Mouse (Mus musculus) forebrain, postnatal 0 days (tissue): ENCODE results near the gene Tmub2. TPM values are rescaled to one million over a fixed set of nuclear protein-coding genes. Genes with fewer than 3 reads are reported as not detected.

Source experiments
- ATAC-seq: fragments of 200-750 bp; cut with Nextera tagmentation; 2 replicates; pipeline ENCODE4 v1.8.0; 2017; ENCODE audit warnings: mild to moderate bottlenecking, moderate library complexity
- DNase-seq: peaks from one replicate; pipeline ENCODE4 v3.0.0-alpha.2; 2015
- H3K27ac ChIP-seq: fragments of 300-500 bp; sonication (generic); 2 replicates; pipeline ENCODE4 v1.5.1; 2014; ENCODE audit warnings: low read depth, mild to moderate bottlenecking, antibody characterized with exemption, low read length, moderate library complexity, mixed read lengths
- H3K27me3 ChIP-seq: fragments of 300-500 bp; sonication (generic); 2 replicates; pipeline ENCODE4 v1.6.1; 2014; ENCODE audit warnings: mild to moderate bottlenecking, low read length, mixed read lengths; ENCODE audit not compliant: insufficient read depth
- H3K36me3 ChIP-seq: fragments of 300-500 bp; sonication (generic); 2 replicates; pipeline ENCODE4 v1.6.1; 2014; ENCODE audit warnings: mild to moderate bottlenecking, moderate library complexity; ENCODE audit not compliant: insufficient read depth
- H3K4me1 ChIP-seq: fragments of 300-500 bp; sonication (generic); 2 replicates; pipeline ENCODE4 v1.6.1; 2014; ENCODE audit warnings: antibody characterized with exemption; ENCODE audit not compliant: insufficient read depth
- H3K4me2 ChIP-seq: fragments of 300-500 bp; sonication (generic); 2 replicates; pipeline ENCODE4 v1.6.1; 2014; ENCODE audit warnings: low read depth, mild to moderate bottlenecking, moderate library complexity
- H3K4me3 ChIP-seq: fragments of 300-500 bp; sonication (generic); 2 replicates; pipeline ENCODE4 v1.5.1; 2014; ENCODE audit warnings: low read depth, low read length, mixed read lengths
- H3K9ac ChIP-seq: fragments of 300-500 bp; sonication (generic); 2 replicates; pipeline ENCODE4 v1.6.1; 2014; ENCODE audit warnings: mild to moderate bottlenecking
- H3K9me3 ChIP-seq: fragments of 300-500 bp; sonication (generic); 2 replicates; pipeline ENCODE4 v1.6.1; 2016; ENCODE audit warnings: low read length
- CTCF ChIP-seq: sonication (generic); IDR thresholded peaks from 2 replicates; pipeline ENCODE4 v1.5.1; 2016; ENCODE audit warnings: antibody characterized with exemption, control low read depth, low read depth
- WGBS: fragments of 180-500 bp; shearing (Covaris S2); extraction: QIAGEN DNeasy Blood & Tissue Kit; methylation state at CpG from one replicate; pipeline ENCODE4 v1.1.7; 2014; 5-methylcytosine and 5-hydroxymethylcytosine counted together
- polyA plus RNA-seq: library from polyadenylated mRNA; unstranded; fragments of >200 nt; fragmentation: Nextera tagmentation; extraction: Ambion mirVana; gene quantifications from 2 replicates; pipeline ENCODE4 v1.2.1, GENCODE M21; 2015
- total RNA-seq: library from RNA; depleted of rRNA; stranded (reverse); fragments of >200 nt; gene quantifications from 2 replicates; pipeline ENCODE4 v1.2.3, GENCODE M21; 2014

The Tmub2 gene
- total and polyA plus RNA-seq, 2 experiments from 2014 or later = 67.0 to 72.5 TPM

DNA sequence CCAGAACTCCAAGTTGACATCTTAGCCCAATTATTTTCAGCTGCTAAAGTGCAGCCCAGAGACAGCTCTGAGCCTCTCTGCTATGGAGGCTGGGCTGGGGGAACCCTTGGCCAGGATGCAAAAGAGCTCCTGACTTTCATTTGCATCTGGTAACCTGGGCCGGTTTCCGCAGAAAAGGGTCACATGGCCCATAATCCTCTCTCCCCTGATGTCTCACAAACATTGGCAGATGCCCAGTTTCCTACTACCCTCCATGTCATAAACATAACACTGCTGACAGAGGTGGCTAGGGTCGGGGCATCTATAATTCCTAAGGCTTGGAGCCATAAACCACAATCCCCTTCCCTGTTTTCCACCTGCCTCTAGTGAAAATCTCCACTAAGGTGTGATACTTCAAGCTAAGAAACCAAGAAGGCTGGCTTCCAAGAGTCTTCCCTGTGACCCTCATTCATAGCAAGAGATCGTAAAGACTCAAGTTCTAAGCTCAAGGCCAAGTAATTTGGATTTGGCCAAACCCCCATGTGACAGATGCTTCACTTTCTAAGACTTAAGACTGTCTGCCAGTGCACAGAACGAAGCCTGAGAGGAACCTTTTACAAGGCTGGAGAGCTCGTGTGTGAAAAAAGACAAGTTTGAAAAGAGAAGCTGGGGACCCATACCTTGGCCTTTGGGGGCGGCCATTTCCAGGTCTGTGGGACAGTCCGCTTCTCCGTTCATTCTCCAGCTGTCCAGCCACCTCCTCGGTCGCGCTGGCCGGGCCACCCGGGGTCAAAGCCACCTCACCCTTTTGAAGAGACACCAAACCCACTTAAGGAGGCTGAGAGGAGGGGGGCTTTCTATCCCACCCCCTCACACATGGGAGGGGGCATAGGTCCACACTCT, 31.2 kb downstream of the Tmub2 start:
- Histone ChIP-seq H3K36me3 (peaks cover 37% of the 10 kb centered on the region), H3K27ac (peak overlapping the region; percentile 99), H3K27me3 (no peaks in the 10 kb centered on the region), H3K4me2 (peak overlapping the region; percentile 86), H3K9me3 (no peaks in the 10 kb centered on the region), H3K9ac (peak overlapping the region; percentile 99), H3K4me3 (peak overlapping the region; percentile 95), H3K4me1 (peaks cover 9% of the 10 kb centered on the region; the same call in 1 of the 2 replicates)
- 6% methylated on average over 14 of the region's 14 CpGs for WGBS
- TF ChIP-seq CTCF = no peak
- no peak for ATAC-seq
- DNase-seq = no peak

DNA sequence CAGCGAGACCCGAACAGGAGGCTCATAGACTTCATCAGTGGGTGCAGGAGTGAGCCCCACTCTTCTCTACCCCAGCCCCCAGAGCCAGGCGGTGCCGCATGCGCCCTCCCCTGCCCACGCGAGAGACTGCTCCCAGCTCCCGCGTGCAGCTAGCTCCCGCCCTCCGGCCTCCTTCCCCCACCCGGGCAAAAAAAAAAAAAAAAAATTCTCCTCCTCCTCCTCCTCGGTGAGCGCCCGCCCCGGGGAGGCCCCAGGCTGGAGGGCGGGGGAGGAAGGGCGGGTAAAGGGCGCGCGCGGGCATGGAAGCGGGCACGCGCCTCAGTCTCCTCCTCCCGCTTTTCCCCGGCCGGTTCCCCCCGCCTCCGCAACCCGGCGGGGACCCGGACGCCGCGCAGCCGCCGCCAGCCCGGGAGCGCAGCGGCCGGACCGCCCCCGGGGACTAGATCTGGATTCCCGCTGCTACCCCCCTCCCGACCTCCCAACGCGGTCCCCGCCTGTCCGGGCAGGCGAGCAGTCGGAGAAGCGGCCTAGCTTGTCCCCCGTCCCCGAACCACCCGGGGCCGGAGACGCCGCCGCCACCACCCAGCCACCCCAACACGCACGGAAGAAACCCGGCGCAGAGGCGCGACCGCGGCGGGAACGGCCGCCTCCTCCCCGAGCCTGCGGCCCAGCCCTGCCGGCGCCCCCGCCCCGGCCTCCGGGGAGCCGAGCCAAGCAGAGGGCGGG, 32.0 kb downstream of the Tmub2 start:
- Histone ChIP-seq H3K4me2 (peak overlapping the region; percentile 86), H3K4me1 (peaks cover 9% of the 10 kb centered on the region; the same call in 1 of the 2 replicates), H3K36me3 (peaks cover 34% of the 10 kb centered on the region), H3K4me3 (peak overlapping the region; percentile 95), H3K27me3 (no peaks in the 10 kb centered on the region), H3K9ac (peak overlapping the region; percentile 99), H3K27ac (peak overlapping the region; percentile 99), H3K9me3 (no peaks in the 10 kb centered on the region)
- peak; percentile 53 for ATAC-seq
- under 1% methylated on average over 38 of the region's 80 CpGs for WGBS
- TF ChIP-seq CTCF = peak; percentile 41
- peak; percentile 91 for DNase-seq

DNA sequence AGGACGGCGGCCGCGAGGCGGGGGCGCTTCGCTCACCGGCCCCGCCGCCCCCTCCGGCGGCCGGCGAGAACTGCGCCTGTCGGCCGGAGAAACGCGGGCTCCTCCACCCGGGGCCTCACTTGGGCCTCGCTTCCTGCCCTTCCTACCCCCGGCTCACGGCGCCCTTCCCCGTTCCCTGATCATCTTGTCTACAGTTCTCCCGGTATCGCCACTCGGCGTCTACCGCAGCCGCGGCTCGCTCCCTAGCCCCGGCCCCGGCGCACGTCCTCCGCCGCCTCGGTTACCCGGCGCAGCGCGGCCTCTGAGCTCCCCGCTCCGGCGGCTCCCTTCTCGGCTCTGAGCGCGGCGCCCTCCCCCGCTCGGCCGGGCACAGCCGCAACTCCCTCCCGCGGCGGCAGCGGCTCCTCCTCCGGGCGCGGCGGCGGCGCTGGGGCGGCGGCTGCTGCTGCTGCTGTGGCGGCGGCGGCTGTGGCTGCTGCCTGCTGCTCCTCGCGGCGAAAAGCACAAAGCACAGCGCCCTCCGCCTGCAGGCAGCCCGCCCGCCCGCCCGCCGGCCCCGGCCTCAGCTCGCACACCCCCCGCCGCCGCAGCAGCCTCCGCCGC, 32.7 kb downstream of the Tmub2 start:
- H3K9me3 ChIP-seq = no peaks in the 10 kb centered on the region
- H3K27ac ChIP-seq = peak overlapping the region; percentile 99
- peak overlapping the region; percentile 99 for H3K9ac ChIP-seq
- WGBS = 2% methylated on average over 48 of the region's 87 CpGs
- H3K4me1 ChIP-seq = peaks cover 9% of the 10 kb centered on the region; the same call in 1 of the 2 replicates
- peak overlapping the region; percentile 95 for H3K4me3 ChIP-seq
- ATAC-seq (peak; percentile 33), DNase-seq (peak; percentile 63)
- no peaks in the 10 kb centered on the region for H3K27me3 ChIP-seq
- H3K4me2 ChIP-seq = peak overlapping the region; percentile 86
- H3K36me3 ChIP-seq = peaks cover 32% of the 10 kb centered on the region
- peak; percentile 15; the same call in 1 of the 2 replicates for TF ChIP-seq CTCF

DNA sequence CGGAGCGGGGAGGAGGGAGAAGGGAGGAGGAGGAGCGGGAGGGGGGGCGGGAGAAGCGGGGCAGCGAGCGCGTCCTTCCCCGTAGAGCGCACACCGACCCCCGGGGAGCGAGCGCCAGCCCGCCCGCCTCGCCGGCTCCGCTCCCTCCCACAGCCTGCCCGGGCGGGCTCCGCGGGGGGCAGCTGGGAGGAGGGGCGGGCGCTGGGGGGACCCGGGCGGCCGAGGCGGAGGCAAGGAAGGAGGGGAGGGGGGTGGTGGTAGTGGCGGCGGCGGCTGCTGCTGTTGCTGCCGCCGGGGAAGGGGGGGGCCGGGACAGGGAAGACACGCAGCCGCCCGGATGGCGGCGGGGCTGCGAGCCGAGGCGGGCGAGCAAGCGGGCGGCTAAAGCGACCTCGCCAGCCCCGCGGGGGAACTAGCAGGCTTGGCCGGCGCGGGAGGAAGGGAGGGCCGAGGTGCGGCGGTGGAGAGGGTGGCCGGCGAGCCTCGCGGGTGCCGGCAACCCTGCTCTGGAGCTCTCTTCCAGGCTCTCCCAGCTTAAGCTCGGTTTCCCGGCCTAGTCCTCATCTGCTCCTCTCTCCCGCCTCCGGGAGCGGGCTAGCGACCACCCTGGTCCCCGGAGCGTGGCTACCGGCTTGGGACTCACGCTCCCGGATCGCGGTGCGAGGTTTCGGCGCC, 33.3 kb downstream of the Tmub2 start:
- WGBS = 3% methylated on average over 40 of the region's 77 CpGs
- peak; percentile 28 for ATAC-seq

DNA sequence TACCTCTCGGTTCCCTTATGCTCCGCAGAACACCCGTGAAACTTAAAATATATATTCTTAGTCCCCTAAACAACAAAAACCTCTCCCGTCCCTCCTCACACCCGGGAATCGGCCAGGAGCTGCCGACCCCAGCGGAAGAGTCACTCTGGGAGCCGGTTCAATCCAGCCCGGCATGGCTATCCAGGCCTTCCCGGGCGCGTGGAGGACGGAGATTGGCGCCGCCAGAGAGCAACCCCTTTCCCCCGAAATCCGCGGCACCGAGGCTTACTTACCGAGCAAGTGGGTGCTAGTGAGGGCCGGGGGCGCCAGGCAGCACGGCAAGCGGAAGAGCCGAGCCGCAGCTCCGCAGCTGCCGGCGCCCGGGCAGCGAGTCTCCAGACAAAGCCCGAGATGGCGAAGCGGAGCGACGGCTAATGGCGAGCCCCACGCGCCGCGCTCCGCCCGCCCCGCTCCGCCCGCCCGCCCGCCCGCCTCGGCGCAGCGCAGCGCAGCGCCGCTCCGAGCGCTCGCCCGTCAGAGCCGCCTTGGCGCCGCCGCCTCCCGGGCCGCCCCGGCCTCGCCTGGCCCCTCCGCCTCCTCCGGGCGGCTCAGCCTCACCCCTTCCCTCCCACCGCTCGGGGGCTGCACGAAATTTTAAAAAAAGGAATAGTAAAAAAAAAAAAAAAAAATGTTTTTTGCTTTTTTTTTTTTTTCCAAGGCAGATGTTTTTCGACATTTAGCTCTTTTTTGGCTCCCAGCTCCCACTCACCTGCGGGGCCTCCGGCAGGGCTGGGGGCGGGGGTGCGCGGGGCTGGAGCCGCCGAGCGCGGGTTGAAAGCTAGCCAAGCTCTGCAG, 34.1 kb downstream of the Tmub2 start:
- no peak for TF ChIP-seq CTCF
- no peaks in the 10 kb centered on the region for H3K9me3 ChIP-seq
- H3K4me3 ChIP-seq = peak overlapping the region; percentile 95
- WGBS = under 1% methylated on average over 73 of the region's 84 CpGs
- ATAC-seq = peak; percentile 5; the same call in 1 of the 2 replicates
- no peaks in the 10 kb centered on the region for H3K27me3 ChIP-seq
- H3K36me3 ChIP-seq = peaks cover 18% of the 10 kb centered on the region
- H3K27ac ChIP-seq = peak overlapping the region; percentile 99
- peak overlapping the region; percentile 86 for H3K4me2 ChIP-seq
- peaks cover 9% of the 10 kb centered on the region; the same call in 1 of the 2 replicates for H3K4me1 ChIP-seq
- DNase-seq = peak; percentile 63
- H3K9ac ChIP-seq = peak overlapping the region; percentile 99

More for the DNA sequence above, 33.3 kb downstream of the Tmub2 start:
- Histone ChIP-seq H3K9ac (peak overlapping the region; percentile 99), H3K4me2 (peak overlapping the region; percentile 86), H3K36me3 (peaks cover 26% of the 10 kb centered on the region), H3K4me3 (peak overlapping the region; percentile 95), H3K27me3 (no peaks in the 10 kb centered on the region), H3K27ac (peak overlapping the region; percentile 99), H3K4me1 (peaks cover 9% of the 10 kb centered on the region; the same call in 1 of the 2 replicates), H3K9me3 (no peaks in the 10 kb centered on the region)
- DNase-seq = peak; percentile 76
- no peak for TF ChIP-seq CTCF
